Mouse (Mus musculus): ENCODE measurements around the gene Sh3bgrl. TPM values are rescaled to one million over a fixed set of nuclear protein-coding genes. Genes with fewer than 3 reads are reported as not detected.

Gene Sh3bgrl
- polyA plus RNA-seq, 1 experiment from 2014 or later: 178 TPM

DNA sequence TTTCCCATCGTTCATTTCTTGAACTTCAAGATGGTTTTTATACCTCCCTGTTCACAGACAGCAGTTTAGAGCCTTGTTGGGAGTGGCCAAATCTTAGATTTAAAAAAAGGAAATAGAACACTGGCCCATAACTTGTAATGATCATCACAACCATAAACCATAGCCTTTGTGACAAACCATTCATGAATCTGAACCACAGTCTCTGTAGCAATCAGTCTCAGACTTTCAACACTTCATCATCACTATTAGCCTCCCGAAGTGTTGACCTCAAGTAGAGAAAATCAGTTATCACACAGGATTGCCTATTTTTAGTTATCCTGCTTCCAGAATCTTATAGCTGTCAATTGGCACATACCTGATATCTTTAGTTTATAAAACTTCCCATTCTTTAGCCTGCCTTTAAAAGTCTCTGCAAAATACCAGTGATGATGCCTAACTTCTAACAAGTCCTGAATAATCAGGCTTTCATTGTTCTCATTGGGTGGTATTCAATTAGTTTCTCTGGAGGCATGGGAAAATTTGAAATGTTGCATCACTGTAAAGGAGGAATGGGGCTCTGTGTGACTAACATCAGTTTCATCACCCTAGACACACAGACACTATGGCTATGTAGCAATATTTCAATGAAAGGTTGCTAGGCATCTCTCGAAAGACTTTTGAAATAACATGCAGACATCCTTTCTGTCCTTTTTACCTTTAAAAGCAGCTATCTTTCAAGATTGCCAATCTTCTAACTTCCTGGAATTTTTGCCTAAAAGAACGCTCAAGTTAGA lies 89.7 kb downstream of the Sh3bgrl start:
- ATAC-seq (ENCODE audit: low FRiP score): no peak
- H3K27ac ChIP-seq (replicated peaks): no peak overlapping the region
- 85% methylated on average over 4 of the region's 4 CpGs for WGBS

DNA sequence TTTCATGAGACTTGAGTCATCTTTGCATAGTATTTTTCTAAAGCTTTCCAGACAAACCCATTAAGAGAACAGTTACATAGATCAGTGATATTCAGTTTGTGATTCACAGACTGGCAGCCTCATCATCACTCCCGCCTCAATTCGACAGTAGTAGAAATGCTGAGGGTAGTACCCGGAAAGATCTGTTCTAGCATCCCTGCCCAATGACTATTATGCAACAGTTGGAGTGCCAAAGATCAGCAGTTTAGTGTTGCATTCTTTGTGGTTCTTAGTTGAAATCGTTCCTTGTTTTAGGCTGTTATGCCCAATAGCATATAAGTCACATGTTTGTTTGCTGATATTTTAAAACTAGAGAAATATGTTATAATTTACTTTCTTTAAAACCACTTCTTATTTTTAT lies 94.4 kb downstream of the Sh3bgrl start:
- Histone ChIP-seq H3K27ac (replicated peaks) (no peak overlapping the region), H3K27me3 (replicated peaks) (no peaks in the 10 kb centered on the region), H3K4me3 (replicated peaks) (no peak overlapping the region), H3K4me2 (no peak overlapping the region), H3K9ac (replicated peaks) (no peak overlapping the region), H3K36me3 (no peaks in the 10 kb centered on the region), H3K4me1 (no peaks in the 10 kb centered on the region), H3K9me3 (replicated peaks) (no peaks in the 10 kb centered on the region)
- ATAC-seq (ENCODE audit: low FRiP score): no peak
- 90% methylated on average over 4 of the region's 4 CpGs for WGBS

More for the DNA sequence above, 89.7 kb downstream of the Sh3bgrl start:
- Histone ChIP-seq H3K9me3 (replicated peaks) (no peaks in the 10 kb centered on the region), H3K36me3 (no peaks in the 10 kb centered on the region), H3K4me2 (no peak overlapping the region), H3K9ac (replicated peaks) (no peak overlapping the region), H3K4me1 (no peaks in the 10 kb centered on the region), H3K4me3 (replicated peaks) (no peak overlapping the region), H3K27me3 (replicated peaks) (no peaks in the 10 kb centered on the region)

DNA sequence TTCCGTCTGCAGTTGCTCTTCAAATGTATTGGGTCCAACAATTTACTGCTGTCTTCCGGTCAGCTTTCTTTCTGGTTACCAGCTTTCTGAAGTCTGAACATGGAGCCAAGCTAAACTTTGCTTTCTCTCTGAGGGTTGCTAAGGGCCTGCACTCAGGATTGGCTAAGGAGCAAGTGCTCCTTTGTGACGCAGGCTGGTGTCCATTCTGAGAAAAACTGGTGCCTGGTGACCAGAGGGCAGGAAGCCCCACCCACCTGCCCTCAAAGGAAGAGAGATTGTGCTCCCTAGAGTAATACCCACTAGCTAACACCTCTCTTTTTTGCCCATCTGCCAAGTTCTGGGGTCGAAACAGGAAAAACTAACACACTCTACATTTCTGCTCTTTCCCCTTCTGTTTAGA lies 95.8 kb downstream of the Sh3bgrl start:
- Histone ChIP-seq H3K4me3 (replicated peaks) (no peak overlapping the region), H3K4me2 (no peak overlapping the region), H3K9ac (replicated peaks) (no peak overlapping the region), H3K36me3 (no peaks in the 10 kb centered on the region), H3K27ac (replicated peaks) (no peak overlapping the region), H3K9me3 (replicated peaks) (no peaks in the 10 kb centered on the region), H3K27me3 (replicated peaks) (no peaks in the 10 kb centered on the region), H3K4me1 (no peaks in the 10 kb centered on the region)
- 58% methylated on average over 4 of the region's 4 CpGs for WGBS
- no peak for ATAC-seq (ENCODE audit: low FRiP score)

DNA sequence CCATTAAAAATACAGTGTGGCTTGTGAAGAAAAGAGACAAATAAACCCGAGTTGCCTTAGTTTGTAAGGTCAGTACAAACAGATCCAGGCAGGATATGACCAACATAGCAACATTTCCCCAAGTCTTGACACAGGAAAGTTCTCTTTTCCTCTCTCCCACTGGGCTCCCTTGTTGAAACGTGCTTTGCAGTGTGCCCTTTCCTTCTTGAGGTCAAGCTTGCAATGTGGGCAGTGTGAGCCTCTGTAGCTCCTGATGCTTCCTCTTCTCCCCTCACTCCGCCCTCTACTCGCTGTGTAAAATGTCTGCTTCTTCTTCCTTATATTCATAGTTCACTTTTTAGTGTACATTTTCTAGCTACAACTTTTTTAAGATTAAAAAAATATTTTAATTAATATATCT lies 96.3 kb downstream of the Sh3bgrl start:
- Histone ChIP-seq H3K4me3 (replicated peaks) (no peak overlapping the region), H3K4me1 (no peaks in the 10 kb centered on the region), H3K9ac (replicated peaks) (no peak overlapping the region), H3K9me3 (replicated peaks) (no peaks in the 10 kb centered on the region), H3K36me3 (no peaks in the 10 kb centered on the region), H3K4me2 (no peak overlapping the region), H3K27me3 (replicated peaks) (no peaks in the 10 kb centered on the region), H3K27ac (replicated peaks) (no peak overlapping the region)
- ATAC-seq (ENCODE audit: low FRiP score): no peak
- WGBS: 74% methylated on average over 4 of the region's 4 CpGs

DNA sequence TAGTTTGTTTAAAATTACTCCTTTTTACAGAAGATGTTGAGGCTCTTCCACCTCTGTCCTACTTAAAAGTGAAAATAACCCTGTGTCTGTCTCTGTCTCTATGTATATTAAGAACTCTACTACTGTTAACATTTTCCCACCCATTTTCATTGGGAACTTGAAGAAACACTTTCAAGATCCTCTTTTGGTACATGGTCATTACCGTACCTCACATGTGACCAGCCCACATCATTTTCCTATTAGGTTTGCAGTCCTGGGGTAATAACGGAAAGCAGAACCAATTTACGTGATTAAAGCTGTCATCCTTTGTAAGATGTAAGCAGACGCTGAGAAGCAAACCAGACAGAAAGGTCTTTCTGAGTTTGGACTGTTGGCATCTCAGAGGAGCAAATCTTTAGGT lies 101.3 kb downstream of the Sh3bgrl start, which contains the start of gene Gm6377:
Gm6377 (plus strand) TSS at position 289 of the 400 bp plus-strand sequence.
- H3K9me3 ChIP-seq (replicated peaks): no peaks in the 10 kb centered on the region
- no peak within 1 kb of the TSS for H3K9ac ChIP-seq (replicated peaks)
- 88% methylated on average over 4 of the region's 4 CpGs for WGBS
- no peaks in the 10 kb centered on the region for H3K27me3 ChIP-seq (replicated peaks)
- no peak for ATAC-seq (ENCODE audit: low FRiP score)
- no peak within 1 kb of the TSS for H3K27ac ChIP-seq (replicated peaks)
- H3K36me3 ChIP-seq: no peaks in the 10 kb centered on the region
- H3K4me2 ChIP-seq: no peak within 1 kb of the TSS
- no peaks in the 10 kb centered on the region for H3K4me1 ChIP-seq
- no peak within 1 kb of the TSS for H3K4me3 ChIP-seq (replicated peaks)

DNA sequence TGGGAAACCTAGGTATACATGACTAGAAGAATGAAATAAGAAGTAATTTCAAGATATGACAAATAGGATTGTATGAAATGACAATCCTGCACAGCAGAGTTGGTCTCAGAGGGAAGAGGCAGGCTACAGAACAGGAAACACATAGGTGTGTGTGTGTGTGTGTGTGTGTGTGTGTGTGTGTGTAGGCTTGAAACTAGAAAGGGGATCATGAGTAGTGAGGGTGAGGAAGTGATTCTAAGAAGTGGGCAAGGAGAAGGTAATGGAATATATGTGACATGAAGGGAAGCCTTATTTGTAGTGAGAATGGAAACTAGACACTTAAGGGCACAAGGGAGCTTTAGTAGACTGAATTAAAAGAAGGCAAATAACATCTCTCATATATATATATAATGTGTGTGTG lies 112.7 kb downstream of the Sh3bgrl start:
- Histone ChIP-seq H3K27me3 (replicated peaks) (no peaks in the 10 kb centered on the region), H3K36me3 (no peaks in the 10 kb centered on the region), H3K4me3 (replicated peaks) (no peak overlapping the region), H3K9me3 (replicated peaks) (no peaks in the 10 kb centered on the region), H3K4me2 (no peak overlapping the region), H3K27ac (replicated peaks) (no peak overlapping the region), H3K4me1 (no peaks in the 10 kb centered on the region), H3K9ac (replicated peaks) (no peak overlapping the region)
- ATAC-seq (ENCODE audit: low FRiP score): no peak

DNA sequence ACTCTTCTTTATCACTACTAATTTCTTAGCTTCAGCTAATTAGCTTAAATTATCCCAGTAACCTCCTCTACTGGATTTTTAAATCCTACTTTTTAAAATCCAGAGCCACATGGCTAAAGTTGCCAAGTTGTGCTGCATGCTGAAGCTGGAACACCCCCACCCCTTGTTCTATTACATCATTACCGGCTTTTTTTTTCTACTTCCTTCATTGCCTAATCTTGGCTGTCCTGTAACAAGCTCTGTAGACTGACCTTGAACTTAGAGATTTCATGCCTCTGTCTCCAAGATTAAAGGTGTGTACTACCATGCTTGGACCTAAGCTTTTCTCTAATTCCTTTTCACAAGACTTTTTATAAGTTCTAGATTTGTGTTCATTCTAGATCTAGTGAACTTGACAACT lies 133.6 kb downstream of the Sh3bgrl start:
- H3K4me3 ChIP-seq (replicated peaks): no peak overlapping the region
- H3K4me2 ChIP-seq: no peak overlapping the region
- no peak overlapping the region for H3K27ac ChIP-seq (replicated peaks)
- H3K9ac ChIP-seq (replicated peaks): no peak overlapping the region
- no peaks in the 10 kb centered on the region for H3K4me1 ChIP-seq
- H3K9me3 ChIP-seq (replicated peaks): no peaks in the 10 kb centered on the region
- 94% methylated on average over 1 of the region's 1 CpGs for WGBS
- no peaks in the 10 kb centered on the region for H3K27me3 ChIP-seq (replicated peaks)
- no peaks in the 10 kb centered on the region for H3K36me3 ChIP-seq
- ATAC-seq (ENCODE audit: low FRiP score): no peak

DNA sequence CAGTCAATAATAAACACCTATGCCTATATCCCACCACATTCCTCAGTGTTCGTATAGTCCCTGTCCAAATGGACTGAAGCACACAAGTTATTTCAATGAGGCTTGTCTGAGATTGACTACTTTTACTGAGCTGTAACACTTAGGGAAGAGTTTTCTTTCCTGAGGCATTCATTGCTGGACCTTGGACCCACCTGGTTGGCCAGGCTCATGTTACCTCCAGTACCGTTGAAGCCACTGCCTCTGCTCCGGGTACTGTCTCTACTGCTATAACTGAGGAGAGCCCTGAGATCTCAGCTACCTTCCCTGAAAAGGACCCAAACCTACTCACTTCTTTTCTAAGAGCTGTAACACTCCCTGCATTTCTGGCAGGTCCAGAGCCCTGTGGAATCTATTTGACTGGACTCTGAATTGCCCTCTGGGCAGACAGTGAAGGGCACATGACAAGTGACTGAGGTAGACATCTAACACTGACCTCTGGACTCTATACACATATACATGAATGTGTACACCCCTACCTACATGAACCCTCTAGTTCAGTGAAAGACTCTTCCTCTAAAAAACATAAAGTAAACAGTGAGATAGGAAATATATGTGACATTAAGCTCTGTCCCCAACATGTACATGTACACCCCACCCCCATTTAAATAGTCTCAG lies 140.3 kb downstream of the Sh3bgrl start:
- Histone ChIP-seq H3K27ac (replicated peaks) (no peak overlapping the region), H3K27me3 (replicated peaks) (no peaks in the 10 kb centered on the region)
- WGBS: 90% methylated on average over 3 of the region's 3 CpGs

DNA sequence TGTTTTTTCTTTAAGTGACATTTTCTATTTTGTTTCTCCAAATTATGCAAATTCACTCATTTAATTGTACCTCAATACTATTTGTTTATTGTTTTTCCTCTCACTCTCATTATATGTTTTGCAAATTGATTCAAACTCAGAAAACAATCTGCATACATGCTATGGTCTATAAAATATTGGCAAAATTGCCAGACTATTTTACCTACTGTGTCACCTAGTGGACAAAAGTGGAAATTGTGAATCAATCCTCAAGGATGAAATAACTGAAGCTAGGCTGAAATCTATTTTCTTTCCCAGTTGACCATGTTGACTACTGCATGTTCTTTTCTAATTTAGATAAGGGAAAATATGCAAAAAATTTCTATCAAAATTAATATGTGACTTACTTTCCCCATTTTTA lies 143.0 kb downstream of the Sh3bgrl start:
- Histone ChIP-seq H3K27me3 (replicated peaks) (no peaks in the 10 kb centered on the region), H3K4me1 (no peaks in the 10 kb centered on the region), H3K9me3 (replicated peaks) (no peaks in the 10 kb centered on the region), H3K4me3 (replicated peaks) (no peak overlapping the region), H3K36me3 (no peaks in the 10 kb centered on the region), H3K9ac (replicated peaks) (no peak overlapping the region), H3K27ac (replicated peaks) (no peak overlapping the region), H3K4me2 (no peak overlapping the region)
- no peak for ATAC-seq (ENCODE audit: low FRiP score)

More for the DNA sequence above, 140.3 kb downstream of the Sh3bgrl start:
- Histone ChIP-seq H3K9ac (replicated peaks) (no peak overlapping the region), H3K4me3 (replicated peaks) (no peak overlapping the region), H3K4me2 (no peak overlapping the region), H3K36me3 (no peaks in the 10 kb centered on the region), H3K9me3 (replicated peaks) (no peaks in the 10 kb centered on the region), H3K4me1 (no peaks in the 10 kb centered on the region)
- no peak for ATAC-seq (ENCODE audit: low FRiP score)

Other genes with a start within 250 kb of the Sh3bgrl start
- gene Hmgn5, start 82.0 kb upstream of the Sh3bgrl start, polyA plus RNA-seq (2015; fragmentation: Nextera tagmentation; extraction: Ambion mirVana): 8.3 and 14.4 TPM in 2 replicates
- not detected in 2 replicates for gene Gm6377, start 101.4 kb downstream of the Sh3bgrl start, polyA plus RNA-seq (2015; fragmentation: Nextera tagmentation; extraction: Ambion mirVana)

Data from neural tube, embryonic 15.5 days (tissue).